Mouse (Mus musculus): ENCODE data around the gene Apba1. TPM values are rescaled to one million over a fixed set of nuclear protein-coding genes. Genes with fewer than 3 reads are reported as not detected.

The Apba1 gene
- total and polyA plus RNA-seq, 2 experiments: 0.16 to 0.18 TPM

DNA sequence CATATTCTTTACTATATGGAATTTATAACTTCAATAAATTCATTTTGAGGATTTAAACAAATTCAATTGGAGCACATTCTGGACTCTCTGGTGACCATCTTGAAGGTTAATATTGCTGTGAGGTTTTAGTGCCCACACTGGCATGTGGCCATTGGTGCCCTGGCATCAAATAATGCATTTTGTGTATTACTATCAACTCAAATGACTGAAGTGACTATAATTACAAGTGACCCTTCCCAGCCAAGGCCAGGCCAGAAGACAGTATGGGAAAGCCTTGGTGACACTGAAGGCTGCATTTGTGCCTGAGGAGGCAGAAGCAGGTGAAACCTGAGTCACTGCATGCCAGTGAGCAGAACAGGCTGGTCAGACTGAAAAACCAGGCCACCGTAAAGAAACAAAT lies 50.5 kb downstream of the Apba1 start:
- H3K27me3 ChIP-seq (ENCODE audit: control insufficient read depth, insufficient read depth, low read length): no peaks in the 10 kb centered on the region; the same call in 1 of the 2 replicates
- H3K36me3 ChIP-seq (ENCODE audit: control insufficient read depth, insufficient read depth, low read length): no peaks in the 10 kb centered on the region
- TF ChIP-seq POLR2A (IDR thresholded peaks at IDR 0.05; ENCODE audit: extremely low read depth, insufficient read depth, low read length) (no peak), CTCF (IDR thresholded peaks at IDR 0.05; ENCODE audit: low read depth, low read length) (no peak)
- H3K4me1 ChIP-seq (ENCODE audit: control insufficient read depth, insufficient read depth, low read length): no peaks in the 10 kb centered on the region
- H3K27ac ChIP-seq (replicated peaks; ENCODE audit: insufficient read depth, low read depth, low read length): no peak overlapping the region
- H3K4me3 ChIP-seq (ENCODE audit: insufficient read depth, low read depth, low read length): no peak overlapping the region
- DNase-seq (ENCODE audit: extremely low read depth, low read depth, low spot score): no peak
- no peaks in the 10 kb centered on the region for H3K79me2 ChIP-seq (ENCODE audit: control insufficient read depth, insufficient read depth, low read length)
- H3K9ac ChIP-seq (ENCODE audit: low read depth, low read length): no peak overlapping the region
- 100% methylated on average over 1 of the region's 1 CpGs for WGBS

DNA sequence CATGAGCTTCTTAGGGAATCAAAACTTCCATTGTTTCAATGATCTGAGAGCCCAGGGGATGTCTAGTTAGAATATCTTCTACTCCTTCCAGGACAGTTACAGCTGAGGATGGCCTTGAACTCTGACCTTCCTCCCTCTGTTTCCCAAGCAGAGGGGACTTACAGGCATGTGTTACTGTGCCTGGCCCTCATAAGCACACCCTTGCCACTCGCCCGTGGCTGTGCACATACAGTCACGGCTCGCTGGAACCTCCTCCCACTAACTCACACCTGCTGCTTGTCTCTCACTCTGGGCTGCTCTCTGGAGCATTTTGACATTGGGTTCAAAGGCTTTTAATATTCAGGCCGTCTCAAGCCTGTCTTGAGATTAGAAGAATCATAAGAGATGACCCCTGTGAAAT lies 51.8 kb downstream of the Apba1 start:
- TF ChIP-seq POLR2A (IDR thresholded peaks at IDR 0.05; ENCODE audit: extremely low read depth, insufficient read depth, low read length): no peak
- no peak for TF ChIP-seq CTCF (IDR thresholded peaks at IDR 0.05; ENCODE audit: low read depth, low read length)
- no peaks in the 10 kb centered on the region for H3K79me2 ChIP-seq (ENCODE audit: control insufficient read depth, insufficient read depth, low read length)
- DNase-seq (ENCODE audit: extremely low read depth, low read depth, low spot score): no peak
- H3K27ac ChIP-seq (replicated peaks; ENCODE audit: insufficient read depth, low read depth, low read length): no peak overlapping the region
- WGBS: 86% methylated on average over 5 of the region's 5 CpGs
- no peaks in the 10 kb centered on the region for H3K27me3 ChIP-seq (ENCODE audit: control insufficient read depth, insufficient read depth, low read length)
- no peaks in the 10 kb centered on the region for H3K4me1 ChIP-seq (ENCODE audit: control insufficient read depth, insufficient read depth, low read length)
- no peak overlapping the region for H3K4me3 ChIP-seq (ENCODE audit: insufficient read depth, low read depth, low read length)
- H3K36me3 ChIP-seq (ENCODE audit: control insufficient read depth, insufficient read depth, low read length): no peaks in the 10 kb centered on the region
- H3K9ac ChIP-seq (ENCODE audit: low read depth, low read length): no peak overlapping the region

DNA sequence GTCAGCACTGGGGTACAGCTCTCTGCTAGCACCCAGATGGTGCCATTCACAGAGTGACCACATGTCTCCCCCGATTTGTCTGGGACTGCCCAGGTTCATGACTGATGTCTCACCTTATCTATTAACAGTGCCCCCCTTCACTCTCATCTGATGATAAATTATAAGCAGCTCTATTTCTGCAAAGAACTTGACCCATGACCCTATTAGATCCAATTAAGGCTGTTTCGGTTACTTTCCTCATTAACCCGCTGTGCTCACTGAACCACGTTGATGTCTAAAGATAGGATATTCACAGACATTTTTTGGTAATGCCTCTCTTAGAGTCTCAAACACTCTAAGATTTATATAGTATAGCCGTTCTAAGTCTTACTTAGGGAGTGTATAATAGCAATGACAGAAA lies 52.3 kb downstream of the Apba1 start:
- no peaks in the 10 kb centered on the region for H3K79me2 ChIP-seq (ENCODE audit: control insufficient read depth, insufficient read depth, low read length)
- 93% methylated on average over 5 of the region's 5 CpGs for WGBS

GRCm38 (mm10) chr19:23816762-23817161 lies 58.1 kb downstream of the Apba1 start:
- DNase-seq (ENCODE audit: extremely low read depth, low read depth, low spot score): no peak
- H3K4me1 ChIP-seq (ENCODE audit: control insufficient read depth, insufficient read depth, low read length): peaks cover 3% of the 10 kb centered on the region
- 61% methylated on average over 13 of the region's 13 CpGs for WGBS
- no peaks in the 10 kb centered on the region for H3K36me3 ChIP-seq (ENCODE audit: control insufficient read depth, insufficient read depth, low read length)
- H3K9ac ChIP-seq (ENCODE audit: low read depth, low read length): no peak overlapping the region
- H3K27ac ChIP-seq (replicated peaks; ENCODE audit: insufficient read depth, low read depth, low read length): no peak overlapping the region
- no peaks in the 10 kb centered on the region for H3K79me2 ChIP-seq (ENCODE audit: control insufficient read depth, insufficient read depth, low read length)
- H3K4me3 ChIP-seq (ENCODE audit: insufficient read depth, low read depth, low read length): no peak overlapping the region
- TF ChIP-seq POLR2A (IDR thresholded peaks at IDR 0.05; ENCODE audit: extremely low read depth, insufficient read depth, low read length) (no peak), CTCF (IDR thresholded peaks at IDR 0.05; ENCODE audit: low read depth, low read length) (no peak)
- no peaks in the 10 kb centered on the region for H3K27me3 ChIP-seq (ENCODE audit: control insufficient read depth, insufficient read depth, low read length)

More for the DNA sequence above, 52.3 kb downstream of the Apba1 start:
- DNase-seq (ENCODE audit: extremely low read depth, low read depth, low spot score): no peak
- H3K36me3 ChIP-seq (ENCODE audit: control insufficient read depth, insufficient read depth, low read length): no peaks in the 10 kb centered on the region
- no peak overlapping the region for H3K27ac ChIP-seq (replicated peaks; ENCODE audit: insufficient read depth, low read depth, low read length)
- H3K4me3 ChIP-seq (ENCODE audit: insufficient read depth, low read depth, low read length): no peak overlapping the region
- H3K27me3 ChIP-seq (ENCODE audit: control insufficient read depth, insufficient read depth, low read length): no peaks in the 10 kb centered on the region
- no peak overlapping the region for H3K9ac ChIP-seq (ENCODE audit: low read depth, low read length)
- H3K4me1 ChIP-seq (ENCODE audit: control insufficient read depth, insufficient read depth, low read length): no peaks in the 10 kb centered on the region
- TF ChIP-seq POLR2A (IDR thresholded peaks at IDR 0.05; ENCODE audit: extremely low read depth, insufficient read depth, low read length) (no peak), CTCF (IDR thresholded peaks at IDR 0.05; ENCODE audit: low read depth, low read length) (no peak)

DNA sequence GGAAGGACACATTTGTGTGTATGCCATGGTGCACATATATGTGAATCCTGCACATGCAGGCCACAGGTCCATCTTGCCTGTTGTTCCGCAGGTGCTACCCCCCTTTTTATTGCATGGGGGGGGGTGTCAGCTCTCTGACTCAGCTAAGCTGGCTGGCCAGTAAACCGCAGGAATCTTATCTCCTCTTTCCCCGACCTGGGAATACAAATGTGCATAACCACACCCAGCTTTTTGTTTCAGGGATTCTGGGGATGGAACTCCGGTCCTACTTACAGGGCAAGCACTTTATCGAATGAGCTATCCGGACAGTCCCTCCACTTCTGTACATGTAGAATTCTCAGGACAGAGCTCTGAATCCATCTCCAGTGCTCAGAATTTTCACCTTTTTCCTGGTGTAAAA lies 58.5 kb downstream of the Apba1 start:
- Histone ChIP-seq H3K4me1 (ENCODE audit: control insufficient read depth, insufficient read depth, low read length) (peaks cover 3% of the 10 kb centered on the region), H3K27me3 (ENCODE audit: control insufficient read depth, insufficient read depth, low read length) (no peaks in the 10 kb centered on the region), H3K79me2 (ENCODE audit: control insufficient read depth, insufficient read depth, low read length) (no peaks in the 10 kb centered on the region), H3K36me3 (ENCODE audit: control insufficient read depth, insufficient read depth, low read length) (no peaks in the 10 kb centered on the region), H3K9ac (ENCODE audit: low read depth, low read length) (no peak overlapping the region), H3K4me3 (ENCODE audit: insufficient read depth, low read depth, low read length) (no peak overlapping the region), H3K27ac (replicated peaks; ENCODE audit: insufficient read depth, low read depth, low read length) (no peak overlapping the region)
- DNase-seq (ENCODE audit: extremely low read depth, low read depth, low spot score): no peak
- TF ChIP-seq POLR2A (IDR thresholded peaks at IDR 0.05; ENCODE audit: extremely low read depth, insufficient read depth, low read length) (no peak), CTCF (IDR thresholded peaks at IDR 0.05; ENCODE audit: low read depth, low read length) (no peak)
- WGBS: 53% methylated on average over 6 of the region's 6 CpGs

- Histone ChIP-seq H3K27me3 (ENCODE audit: control insufficient read depth, insufficient read depth, low read length) (no peaks in the 10 kb centered on the region), H3K9ac (ENCODE audit: low read depth, low read length) (no peak overlapping the region), H3K79me2 (ENCODE audit: control insufficient read depth, insufficient read depth, low read length) (no peaks in the 10 kb centered on the region), H3K36me3 (ENCODE audit: control insufficient read depth, insufficient read depth, low read length) (no peaks in the 10 kb centered on the region), H3K4me3 (ENCODE audit: insufficient read depth, low read depth, low read length) (no peak overlapping the region), H3K27ac (replicated peaks; ENCODE audit: insufficient read depth, low read depth, low read length) (no peak overlapping the region), H3K4me1 (ENCODE audit: control insufficient read depth, insufficient read depth, low read length) (peaks cover 3% of the 10 kb centered on the region)
- TF ChIP-seq CTCF (IDR thresholded peaks at IDR 0.05; ENCODE audit: low read depth, low read length): no peak
- no peak for TF ChIP-seq POLR2A (IDR thresholded peaks at IDR 0.05; ENCODE audit: extremely low read depth, insufficient read depth, low read length)
- peak; percentile 64 for DNase-seq (ENCODE audit: extremely low read depth, low read depth, low spot score)
- 31% methylated on average over 8 of the region's 8 CpGs for WGBS
Observed at GRCm38 (mm10) chr19:23819882-23820281, 61.2 kb downstream of the Apba1 start.

Data from liver, adult 2 months (tissue).